Mouse (Mus musculus): ENCODE measurements around the gene Hes1.

- no peak for TF ChIP-seq CTCF (IDR thresholded peaks at IDR 0.05)
- TF ChIP-seq EP300 (IDR thresholded peaks at IDR 0.05): no peak
These were observed 41.3 kb downstream of the Hes1 start for GRCm38 (mm10) chr16:30105476-30105875.
